Mouse (Mus musculus): ENCODE measurements around the gene Vav1.
"Not testable (repeated sequence)": the region's sequence is repeated elsewhere in the genome, so short reads cannot be mapped to it uniquely, and the experiment has no call there.

Vav1 gene

GRCm38 (mm10) chr17:57251431-57251830, 27.5 kb upstream of the Vav1 start:
- DNase-seq (ENCODE audit: low read depth, low spot score), result no peak

- DNase-seq (ENCODE audit: low read depth, low spot score), result no peak
These were observed 25.6 kb upstream of the Vav1 start for GRCm38 (mm10) chr17:57253306-57253705.

- DNase-seq (ENCODE audit: low read depth, low spot score), result no peak
These were observed 23.5 kb upstream of the Vav1 start for GRCm38 (mm10) chr17:57255354-57255753.

- no peak for DNase-seq (ENCODE audit: low read depth, low spot score)
These were observed 21.9 kb upstream of the Vav1 start for GRCm38 (mm10) chr17:57256921-57257485.

GRCm38 (mm10) chr17:57258191-57258590, 20.7 kb upstream of the Vav1 start:
- DNase-seq (ENCODE audit: low read depth, low spot score), result no peak

- DNase-seq (ENCODE audit: low read depth, low spot score), result no peak
These were observed 19.2 kb upstream of the Vav1 start for GRCm38 (mm10) chr17:57259742-57260141.

- no peak for DNase-seq (ENCODE audit: low read depth, low spot score)
These were observed 18.5 kb upstream of the Vav1 start for GRCm38 (mm10) chr17:57260351-57260750.

GRCm38 (mm10) chr17:57261286-57261685, 17.6 kb upstream of the Vav1 start:
- DNase-seq (ENCODE audit: low read depth, low spot score), result no peak

- no peak for DNase-seq (ENCODE audit: low read depth, low spot score)
These were observed 17.1 kb upstream of the Vav1 start for GRCm38 (mm10) chr17:57261796-57262195.

GRCm38 (mm10) chr17:57262901-57263550, 15.9 kb upstream of the Vav1 start:
- DNase-seq (ENCODE audit: low read depth, low spot score), result no peak

GRCm38 (mm10) chr17:57264164-57264563, 14.7 kb upstream of the Vav1 start:
- DNase-seq (ENCODE audit: low read depth, low spot score), result no peak

GRCm38 (mm10) chr17:57264972-57265945, 13.6 kb upstream of the Vav1 start:
- no peak for DNase-seq (ENCODE audit: low read depth, low spot score)

GRCm38 (mm10) chr17:57267556-57268126, 11.3 kb upstream of the Vav1 start:
- DNase-seq (ENCODE audit: low read depth, low spot score), result no peak

GRCm38 (mm10) chr17:57271301-57271700, 7.6 kb upstream of the Vav1 start:
- no peak for DNase-seq (ENCODE audit: low read depth, low spot score)

GRCm38 (mm10) chr17:57273846-57274245, 5.1 kb upstream of the Vav1 start:
- no peak for DNase-seq (ENCODE audit: low read depth, low spot score)

- DNase-seq (ENCODE audit: low read depth, low spot score), result no peak
These were observed 4.2 kb upstream of the Vav1 start for GRCm38 (mm10) chr17:57274686-57275085.

GRCm38 (mm10) chr17:57275111-57275996, 3.5 kb upstream of the Vav1 start:
- no peak for DNase-seq (ENCODE audit: low read depth, low spot score)

- no peak for DNase-seq (ENCODE audit: low read depth, low spot score)
These were observed 2.9 kb upstream of the Vav1 start for GRCm38 (mm10) chr17:57275997-57276351.

GRCm38 (mm10) chr17:57276634-57277121, 2.2 kb upstream of the Vav1 start:
- DNase-seq (ENCODE audit: low read depth, low spot score), result peak; percentile 82

- not testable (repeated sequence) for DNase-seq (ENCODE audit: low read depth, low spot score)
These were observed 1.2 kb upstream of the Vav1 start for GRCm38 (mm10) chr17:57277598-57278261.

Data from telencephalon, adult 2 months (tissue).